Mouse (Mus musculus): ENCODE data around the gene Egfl8. TPM values are rescaled to one million over a fixed set of nuclear protein-coding genes. Genes with fewer than 3 reads are reported as not detected.

Gene Egfl8
- polyA plus RNA-seq, 1 experiment from 2014 or later, result 1.3 TPM

DNA sequence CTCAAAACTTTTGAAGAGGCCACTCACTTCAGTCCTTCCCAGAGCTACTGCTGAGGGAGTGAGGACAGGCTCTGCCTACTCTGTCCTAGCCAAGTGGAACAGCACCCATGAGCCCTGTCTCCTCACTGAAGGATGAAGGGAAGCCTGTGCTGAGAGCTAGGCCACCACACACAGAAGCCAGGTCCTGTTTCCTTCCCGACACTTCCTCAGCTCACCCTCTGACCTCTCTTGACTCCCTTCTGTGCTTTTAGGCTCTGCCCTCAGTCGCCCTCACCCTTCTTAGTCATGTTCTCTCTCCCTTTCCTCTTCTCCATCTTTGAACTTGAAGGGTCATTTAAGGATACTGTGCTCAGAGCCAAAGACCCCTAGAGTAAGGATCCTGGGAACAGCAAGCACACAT, 41.5 kb upstream of the Egfl8 start:
- no peak overlapping the region for H3K4me3 ChIP-seq
- 24% methylated on average over 2 of the region's 2 CpGs for WGBS
- H3K27me3 ChIP-seq, result peaks cover 35% of the 10 kb centered on the region
- H3K9ac ChIP-seq, result no peak overlapping the region
- no peak overlapping the region for H3K27ac ChIP-seq
- ATAC-seq (replicated peaks; ENCODE audit: insufficient number of reproducible peaks, insufficient read depth, low FRiP score, low read depth), result no peak
- H3K36me3 ChIP-seq, result peaks cover 11% of the 10 kb centered on the region
- H3K9me3 ChIP-seq (replicated peaks), result no peaks in the 10 kb centered on the region
- peaks cover 53% of the 10 kb centered on the region for H3K4me1 ChIP-seq (replicated peaks)
- no peak overlapping the region for H3K4me2 ChIP-seq

DNA sequence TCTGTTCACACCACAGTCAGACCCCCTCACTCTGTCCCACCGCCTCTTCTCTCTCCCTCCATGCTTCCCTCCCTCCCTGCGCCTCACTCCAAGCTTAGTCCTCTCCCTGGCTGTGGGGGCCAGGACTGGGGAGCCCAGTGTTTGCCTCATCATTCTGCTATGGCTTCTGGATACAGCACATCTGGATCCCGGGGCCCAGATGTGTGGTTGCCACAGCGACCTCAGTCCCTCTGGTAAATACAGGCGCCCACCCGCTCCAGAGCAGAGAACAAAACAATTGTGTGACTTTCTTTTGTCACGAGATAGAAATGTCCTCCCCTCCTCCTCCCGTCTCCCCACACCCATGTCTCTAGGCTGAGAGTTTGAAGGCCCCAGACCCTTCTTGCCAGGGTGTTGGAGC, 40.9 kb upstream of the Egfl8 start:
- Histone ChIP-seq H3K9me3 (replicated peaks) (no peaks in the 10 kb centered on the region), H3K4me3 (no peak overlapping the region), H3K4me1 (replicated peaks) (peaks cover 52% of the 10 kb centered on the region), H3K36me3 (peaks cover 17% of the 10 kb centered on the region), H3K27me3 (peaks cover 35% of the 10 kb centered on the region), H3K4me2 (no peak overlapping the region), H3K27ac (peak overlapping the region; percentile 66; the same call in 1 of the 2 replicates), H3K9ac (no peak overlapping the region)
- WGBS, result 59% methylated on average over 8 of the region's 8 CpGs
- no peak for ATAC-seq (replicated peaks; ENCODE audit: insufficient number of reproducible peaks, insufficient read depth, low FRiP score, low read depth)

DNA sequence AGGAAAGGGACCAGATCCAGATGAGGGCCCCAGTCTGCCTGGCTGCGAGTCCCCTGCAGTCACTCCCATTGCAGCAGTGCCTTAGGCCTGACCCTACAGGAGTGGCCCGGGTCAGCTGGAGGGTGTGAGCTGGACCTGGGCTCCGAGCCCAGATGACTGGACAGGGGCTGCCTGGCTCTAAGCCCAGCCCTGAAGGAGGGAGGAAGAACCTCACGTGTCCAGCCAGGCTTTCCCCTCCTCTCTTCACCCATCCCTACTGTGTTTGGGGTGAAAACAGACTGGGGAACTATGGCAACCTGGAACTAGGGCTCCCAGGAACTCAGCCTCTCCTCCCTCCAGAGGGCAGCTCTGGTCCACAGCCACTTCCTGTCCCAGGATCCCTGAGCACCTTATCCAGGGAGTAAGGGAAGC, 39.8 kb upstream of the Egfl8 start:
- WGBS, result 24% methylated on average over 4 of the region's 4 CpGs
- H3K36me3 ChIP-seq, result peaks cover 28% of the 10 kb centered on the region
- no peak overlapping the region for H3K4me3 ChIP-seq
- no peaks in the 10 kb centered on the region for H3K9me3 ChIP-seq (replicated peaks)
- peak overlapping the region; percentile 66 for H3K27ac ChIP-seq
- H3K27me3 ChIP-seq, result peaks cover 26% of the 10 kb centered on the region
- H3K4me2 ChIP-seq, result 0 out of 2 replicates have a peak overlapping the region, but pooled peaks have one; percentile 0
- no peak overlapping the region for H3K9ac ChIP-seq
- peak; percentile 86 for ATAC-seq (replicated peaks; ENCODE audit: insufficient number of reproducible peaks, insufficient read depth, low FRiP score, low read depth)
- H3K4me1 ChIP-seq (replicated peaks), result peaks cover 42% of the 10 kb centered on the region

DNA sequence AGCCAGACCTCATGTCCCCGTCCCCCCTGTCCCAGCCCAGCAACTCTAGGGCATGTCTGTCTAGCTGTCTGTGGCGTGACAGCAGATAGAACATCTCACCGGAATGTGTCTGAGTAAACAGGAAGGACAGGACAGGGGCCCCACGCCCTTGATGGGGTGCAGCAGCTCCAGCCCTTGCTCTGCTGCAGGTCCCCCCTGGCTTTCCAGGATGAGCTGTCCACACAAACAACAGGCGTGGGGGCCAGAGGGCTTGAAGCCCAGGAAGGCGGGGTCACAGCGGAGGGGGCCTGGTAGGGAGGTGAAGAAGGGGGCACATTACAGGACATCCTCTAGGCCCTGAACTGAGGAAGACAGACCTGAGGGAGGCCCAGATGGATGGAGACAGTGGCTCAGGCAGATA, 39.4 kb upstream of the Egfl8 start:
- Histone ChIP-seq H3K27me3 (peaks cover 22% of the 10 kb centered on the region), H3K9ac (no peak overlapping the region), H3K27ac (peak overlapping the region; percentile 66), H3K4me2 (0 out of 2 replicates have a peak overlapping the region, but pooled peaks have one; percentile 0), H3K4me1 (replicated peaks) (peaks cover 37% of the 10 kb centered on the region), H3K4me3 (no peak overlapping the region), H3K36me3 (peaks cover 32% of the 10 kb centered on the region), H3K9me3 (replicated peaks) (no peaks in the 10 kb centered on the region)
- no peak for ATAC-seq (replicated peaks; ENCODE audit: insufficient number of reproducible peaks, insufficient read depth, low FRiP score, low read depth)
- 52% methylated on average over 7 of the region's 7 CpGs for WGBS

DNA sequence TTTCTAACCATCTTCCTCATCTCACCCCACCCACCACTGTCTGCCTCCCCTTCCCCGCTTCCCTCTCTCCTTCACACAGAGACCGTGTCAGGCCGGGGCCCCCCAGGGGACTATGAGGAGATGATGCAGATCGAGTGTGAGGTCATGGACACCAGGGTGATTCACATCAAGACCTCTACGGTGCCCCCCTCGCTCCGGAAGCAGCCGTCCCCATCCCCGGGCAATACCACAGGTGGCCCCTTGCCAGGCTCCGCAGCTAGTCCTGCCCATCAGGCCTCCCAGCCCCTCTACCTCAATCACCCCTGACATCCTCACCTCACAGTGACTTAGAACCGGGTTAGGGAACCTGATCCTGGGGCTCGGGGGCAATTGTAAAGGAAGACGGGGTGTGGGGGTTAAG, 38.6 kb upstream of the Egfl8 start:
- Histone ChIP-seq H3K36me3 (peaks cover 38% of the 10 kb centered on the region), H3K9me3 (replicated peaks) (no peaks in the 10 kb centered on the region), H3K4me3 (no peak overlapping the region), H3K27me3 (peaks cover 17% of the 10 kb centered on the region), H3K9ac (no peak overlapping the region), H3K27ac (no peak overlapping the region; the same call in 1 of the 2 replicates), H3K4me1 (replicated peaks) (peaks cover 31% of the 10 kb centered on the region), H3K4me2 (no peak overlapping the region)
- ATAC-seq (replicated peaks; ENCODE audit: insufficient number of reproducible peaks, insufficient read depth, low FRiP score, low read depth), result no peak
- WGBS, result 89% methylated on average over 13 of the region's 13 CpGs

DNA sequence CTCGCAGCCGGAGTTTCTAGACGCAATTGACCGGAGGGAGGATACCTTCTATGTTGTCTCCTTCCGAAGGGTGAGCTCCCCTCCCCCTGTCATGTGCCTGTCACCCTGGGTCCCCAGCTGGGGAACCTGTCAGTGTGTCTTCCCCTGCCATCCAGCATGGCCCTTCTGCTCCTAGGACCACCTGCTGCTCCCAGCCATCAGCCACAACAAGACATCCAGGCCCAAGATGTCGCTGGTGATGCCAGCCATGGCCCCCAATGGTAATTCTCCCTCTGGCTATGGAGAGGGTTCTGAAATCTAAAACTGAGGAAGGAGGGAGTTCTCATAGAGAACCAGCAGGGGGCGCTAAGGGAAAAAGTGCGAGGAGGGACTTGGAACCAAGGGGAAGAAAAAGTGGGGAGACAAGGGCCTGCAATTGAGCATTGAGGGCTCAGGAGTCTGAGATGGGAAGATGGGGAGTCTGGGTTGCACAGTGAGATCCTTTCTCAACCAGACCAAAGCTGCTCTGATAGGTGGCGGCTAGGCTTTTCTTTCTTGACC, 38.0 kb upstream of the Egfl8 start:
- 57% methylated on average over 9 of the region's 9 CpGs for WGBS

DNA sequence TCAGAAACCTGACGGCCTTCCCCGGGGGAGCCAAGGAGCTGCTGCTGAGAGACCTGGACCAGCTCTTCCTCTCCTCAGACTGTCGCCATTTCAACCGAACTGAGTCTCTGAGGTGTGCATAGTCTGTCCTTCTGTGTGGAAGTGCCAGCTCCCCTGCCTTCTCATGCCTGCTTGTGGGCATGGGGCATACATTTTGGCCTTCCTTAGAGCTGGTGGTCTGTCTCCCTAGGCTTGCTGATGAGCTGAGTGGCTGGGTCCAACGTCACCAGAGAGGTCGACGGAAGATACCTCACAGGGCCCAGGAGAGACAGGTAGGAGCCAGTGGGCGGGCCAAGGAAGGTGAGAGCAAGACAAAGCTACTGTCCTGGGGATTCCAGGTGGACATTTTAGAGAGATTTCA, 37.2 kb upstream of the Egfl8 start:
- no peak for ATAC-seq (replicated peaks; ENCODE audit: insufficient number of reproducible peaks, insufficient read depth, low FRiP score, low read depth)
- H3K4me3 ChIP-seq, result no peak overlapping the region
- H3K27ac ChIP-seq, result no peak overlapping the region
- WGBS, result 90% methylated on average over 8 of the region's 8 CpGs
- no peak overlapping the region for H3K9ac ChIP-seq
- H3K9me3 ChIP-seq (replicated peaks), result no peaks in the 10 kb centered on the region
- no peak overlapping the region for H3K4me2 ChIP-seq
- H3K4me1 ChIP-seq (replicated peaks), result peaks cover 31% of the 10 kb centered on the region
- 0 out of 2 replicates have a peak, but pooled peaks cover 3% of the 10 kb centered on the region for H3K27me3 ChIP-seq
- H3K36me3 ChIP-seq, result peaks cover 43% of the 10 kb centered on the region

More for the DNA sequence above, 38.0 kb upstream of the Egfl8 start:
- Histone ChIP-seq H3K9me3 (replicated peaks) (no peaks in the 10 kb centered on the region), H3K27me3 (peaks cover 12% of the 10 kb centered on the region; the same call in 1 of the 2 replicates), H3K9ac (no peak overlapping the region), H3K4me3 (no peak overlapping the region), H3K27ac (no peak overlapping the region; the same call in 1 of the 2 replicates), H3K4me2 (no peak overlapping the region), H3K36me3 (peaks cover 43% of the 10 kb centered on the region), H3K4me1 (replicated peaks) (peaks cover 28% of the 10 kb centered on the region)
- ATAC-seq (replicated peaks; ENCODE audit: insufficient number of reproducible peaks, insufficient read depth, low FRiP score, low read depth), result no peak

DNA sequence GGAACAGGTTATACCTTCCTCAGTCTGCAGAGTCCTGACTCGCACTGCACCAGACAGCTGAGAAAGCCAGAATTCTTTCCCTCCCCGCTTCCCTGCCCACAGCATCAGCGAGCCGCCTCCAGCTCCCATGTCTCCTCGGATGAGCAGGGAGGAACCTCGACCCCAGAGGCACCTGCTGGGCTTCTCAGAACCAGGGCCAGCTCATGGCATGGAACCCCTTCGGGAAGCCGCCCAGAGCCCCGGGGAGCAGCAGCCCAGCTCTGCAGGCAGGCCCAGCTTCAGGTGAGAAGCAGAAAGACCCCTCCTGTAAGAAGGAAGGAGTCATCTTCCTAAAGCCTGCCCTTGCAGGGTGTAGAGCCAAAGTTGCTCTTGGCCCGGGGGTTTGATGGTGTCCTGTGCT, 36.8 kb upstream of the Egfl8 start:
- H3K36me3 ChIP-seq, result peaks cover 43% of the 10 kb centered on the region
- no peak overlapping the region for H3K27ac ChIP-seq
- no peak overlapping the region for H3K4me2 ChIP-seq
- 0 out of 2 replicates have a peak, but pooled peaks cover under 1% of the 10 kb centered on the region for H3K27me3 ChIP-seq
- no peak overlapping the region for H3K4me3 ChIP-seq
- H3K9ac ChIP-seq, result no peak overlapping the region
- H3K4me1 ChIP-seq (replicated peaks), result peaks cover 36% of the 10 kb centered on the region
- 89% methylated on average over 10 of the region's 10 CpGs for WGBS
- ATAC-seq (replicated peaks; ENCODE audit: insufficient number of reproducible peaks, insufficient read depth, low FRiP score, low read depth), result no peak
- no peaks in the 10 kb centered on the region for H3K9me3 ChIP-seq (replicated peaks)

DNA sequence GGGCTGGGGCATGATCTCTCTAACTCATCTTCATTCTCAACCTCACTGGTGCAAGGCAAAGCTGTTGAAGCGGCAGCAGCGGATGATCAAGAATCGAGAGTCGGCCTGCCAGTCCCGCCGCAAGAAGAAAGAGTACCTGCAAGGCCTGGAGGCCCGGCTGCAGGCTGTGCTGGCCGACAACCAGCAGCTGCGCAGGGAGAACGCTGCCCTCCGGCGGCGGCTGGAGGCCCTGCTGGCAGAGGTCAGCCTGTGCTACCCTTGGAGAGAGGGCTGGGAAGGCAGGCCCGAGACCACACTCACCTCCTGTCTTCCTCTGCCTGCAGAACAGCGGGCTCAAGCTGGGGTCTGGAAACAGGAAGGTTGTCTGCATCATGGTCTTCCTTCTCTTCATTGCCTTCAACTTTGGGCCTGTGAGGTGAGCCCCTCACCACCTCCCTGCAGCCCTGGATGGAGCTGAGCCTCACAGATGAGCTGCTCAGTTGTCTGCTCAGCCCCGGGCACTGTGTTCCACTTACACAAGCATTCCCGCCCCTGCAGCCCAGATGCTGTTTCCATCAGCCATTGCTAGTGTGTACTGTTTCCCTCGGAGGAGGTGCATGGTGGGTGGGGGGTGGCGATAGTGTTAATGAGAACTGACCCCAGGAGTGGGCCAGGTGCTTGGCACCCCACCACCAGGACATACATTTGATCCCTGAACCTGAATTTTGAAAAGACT, 35.9 kb upstream of the Egfl8 start:
- WGBS, result 50% methylated on average over 19 of the region's 19 CpGs
- no peak overlapping the region for H3K4me2 ChIP-seq
- H3K9ac ChIP-seq, result no peak overlapping the region
- ATAC-seq (replicated peaks; ENCODE audit: insufficient number of reproducible peaks, insufficient read depth, low FRiP score, low read depth), result no peak
- no peaks in the 10 kb centered on the region for H3K27me3 ChIP-seq
- peaks cover 43% of the 10 kb centered on the region for H3K36me3 ChIP-seq
- H3K4me1 ChIP-seq (replicated peaks), result peaks cover 38% of the 10 kb centered on the region
- no peak overlapping the region for H3K4me3 ChIP-seq
- H3K27ac ChIP-seq, result no peak overlapping the region
- H3K9me3 ChIP-seq (replicated peaks), result no peaks in the 10 kb centered on the region

DNA sequence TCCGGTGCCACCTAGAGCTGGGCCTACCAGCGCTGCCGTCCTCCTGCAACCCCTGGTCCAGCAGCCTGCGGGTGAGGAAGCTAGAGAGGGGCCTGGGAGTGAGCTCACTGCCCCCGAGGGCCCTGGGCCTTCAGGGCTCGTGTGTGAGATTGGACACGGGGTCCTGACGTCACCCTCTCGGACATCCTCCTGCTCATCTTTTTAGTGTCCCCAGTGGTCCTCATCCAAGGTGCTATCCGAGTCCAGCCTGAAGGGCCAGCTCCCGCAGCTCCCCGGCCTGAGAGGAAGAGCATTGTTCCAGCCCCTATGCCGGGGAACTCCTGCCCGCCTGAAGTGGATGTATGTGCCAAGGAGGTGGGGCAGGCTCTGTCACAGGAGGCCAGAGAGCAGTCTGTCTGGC, 35.0 kb upstream of the Egfl8 start:
- no peak for ATAC-seq (replicated peaks; ENCODE audit: insufficient number of reproducible peaks, insufficient read depth, low FRiP score, low read depth)
- no peak overlapping the region for H3K4me2 ChIP-seq
- peaks cover 38% of the 10 kb centered on the region for H3K4me1 ChIP-seq (replicated peaks)
- H3K27me3 ChIP-seq, result no peaks in the 10 kb centered on the region
- H3K9ac ChIP-seq, result no peak overlapping the region
- peaks cover 43% of the 10 kb centered on the region for H3K36me3 ChIP-seq
- H3K9me3 ChIP-seq (replicated peaks), result no peaks in the 10 kb centered on the region
- no peak overlapping the region for H3K27ac ChIP-seq
- no peak overlapping the region for H3K4me3 ChIP-seq
- 88% methylated on average over 14 of the region's 14 CpGs for WGBS

DNA sequence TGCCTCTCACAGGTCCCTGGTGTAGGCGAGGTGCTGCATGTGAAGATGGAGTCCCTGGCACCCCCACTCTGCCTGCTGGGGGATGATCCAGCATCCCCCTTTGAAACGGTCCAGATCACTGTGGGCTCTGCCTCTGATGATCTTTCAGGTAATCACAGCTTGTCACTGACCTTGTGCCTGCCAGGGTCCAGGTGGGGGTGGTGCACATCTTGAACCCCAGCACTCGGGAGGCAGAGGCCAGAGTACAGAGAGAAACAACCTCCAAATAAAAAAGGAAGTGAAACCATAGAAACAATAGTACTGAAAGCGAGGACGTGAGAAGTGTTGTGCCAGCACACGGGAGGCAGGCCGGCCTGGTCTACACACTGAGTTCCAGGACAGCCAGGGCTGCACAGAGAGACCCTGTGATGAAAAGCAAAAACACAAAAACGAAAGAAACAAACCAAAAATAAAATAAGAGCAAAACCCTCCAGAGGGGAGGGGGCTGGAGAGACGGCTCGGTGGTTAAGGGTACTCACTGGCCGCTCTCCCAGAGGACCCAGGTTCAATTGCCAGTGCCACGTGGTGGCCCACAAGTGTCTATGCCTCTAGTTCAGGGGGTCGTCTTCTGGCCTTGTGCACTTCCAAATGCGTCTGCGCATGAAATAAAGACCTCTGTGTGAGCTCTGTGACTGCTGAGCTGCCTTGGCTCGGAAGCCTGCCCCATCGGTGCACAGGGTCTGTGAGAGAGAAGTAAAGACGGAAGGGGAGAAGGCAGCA, 33.5 kb upstream of the Egfl8 start:
- H3K4me2 ChIP-seq, result no peak overlapping the region
- H3K4me1 ChIP-seq (replicated peaks), result peaks cover 32% of the 10 kb centered on the region
- no peak overlapping the region for H3K9ac ChIP-seq
- H3K27me3 ChIP-seq, result no peaks in the 10 kb centered on the region
- H3K27ac ChIP-seq, result no peak overlapping the region
- no peaks in the 10 kb centered on the region for H3K9me3 ChIP-seq (replicated peaks)
- WGBS, result 87% methylated on average over 18 of the region's 18 CpGs
- ATAC-seq (replicated peaks; ENCODE audit: insufficient number of reproducible peaks, insufficient read depth, low FRiP score, low read depth), result no peak
- H3K4me3 ChIP-seq, result no peak overlapping the region
- peaks cover 43% of the 10 kb centered on the region for H3K36me3 ChIP-seq

Data from heart, embryonic 15.5 days (tissue).